Mouse (Mus musculus) embryonic facial prominence, embryonic 10.5 days (tissue): Measurements from ENCODE around the gene Olfr948. TPM values are rescaled to one million over a fixed set of nuclear protein-coding genes. Genes with fewer than 3 reads are reported as not detected.

Experiments used
- DNase-seq: peaks from one replicate; pipeline ENCODE4 v3.0.0-alpha.2; 2017; ENCODE audit warnings: low spot score
- H3K27ac ChIP-seq: fragments of 300-500 bp; sonication (generic); replicated peaks from 2 replicates; pipeline ENCODE4 v1.5.1; 2016; ENCODE audit warnings: mild to moderate bottlenecking
- H3K27me3 ChIP-seq: fragments of 300-500 bp; sonication (generic); replicated peaks from 2 replicates; pipeline ENCODE4 v1.6.1; 2016; ENCODE audit warnings: low read depth, mild to moderate bottlenecking; ENCODE audit not compliant: poor library complexity, severe bottlenecking
- H3K36me3 ChIP-seq: fragments of 300-500 bp; sonication (generic); replicated peaks from 2 replicates; pipeline ENCODE4 v1.6.1; 2016; ENCODE audit warnings: mild to moderate bottlenecking, moderate library complexity
- H3K4me1 ChIP-seq: fragments of 300-500 bp; sonication (generic); 2 replicates; pipeline ENCODE4 v1.6.1; 2016
- H3K4me3 ChIP-seq: fragments of 300-500 bp; sonication (generic); 2 replicates; pipeline ENCODE4 v1.5.1; 2016; ENCODE audit warnings: mild to moderate bottlenecking, moderate library complexity
- H3K9me3 ChIP-seq: fragments of 300-500 bp; sonication (generic); 2 replicates; pipeline ENCODE4 v1.6.1; 2016; ENCODE audit warnings: mild to moderate bottlenecking
- WGBS: fragments of 180-500 bp; shearing (Covaris S2); methylation state at CpG from one replicate; pipeline ENCODE4 v1.1.7; 2016; 5-methylcytosine and 5-hydroxymethylcytosine counted together
- polyA plus RNA-seq: library from polyadenylated mRNA; unstranded; fragments of >200 nt; fragmentation: Nextera tagmentation; extraction: Ambion mirVana; gene quantifications from 2 replicates; pipeline ENCODE4 v1.2.1, GENCODE M21; 2016

The Olfr948 gene
- polyA plus RNA-seq: not detected in 2 replicates

DNA sequence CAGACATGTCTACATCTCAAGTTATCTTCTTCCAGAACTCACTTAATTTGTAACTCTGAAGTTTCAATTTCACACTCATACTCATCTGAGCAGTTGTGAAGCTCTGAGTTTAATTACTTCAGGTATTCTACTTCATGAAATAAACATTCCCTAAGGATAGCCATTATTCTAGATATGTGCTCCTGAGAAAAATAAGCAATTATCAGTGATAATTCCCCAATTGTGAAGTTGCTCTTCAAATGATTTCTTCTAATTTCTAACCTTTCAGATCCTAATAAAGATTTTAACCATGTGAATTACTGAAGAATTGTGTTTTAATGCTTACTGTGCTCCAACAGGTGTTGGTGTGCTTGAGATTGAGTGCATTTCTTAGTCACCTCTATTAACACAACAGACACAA is at the start of gene Olfr948:
Gene Olfr948 (minus strand): TSS at position 101 of the 400 bp plus-strand sequence.
- no peak within 1 kb of the TSS for H3K4me3 ChIP-seq
- no peaks in the 10 kb centered on the region for H3K4me1 ChIP-seq
- no peaks in the 10 kb centered on the region for H3K36me3 ChIP-seq
- H3K9me3 ChIP-seq: no peaks in the 10 kb centered on the region
- H3K27ac ChIP-seq: no peak within 1 kb of the TSS
- DNase-seq: no peak
- H3K27me3 ChIP-seq: no peaks in the 10 kb centered on the region

DNA sequence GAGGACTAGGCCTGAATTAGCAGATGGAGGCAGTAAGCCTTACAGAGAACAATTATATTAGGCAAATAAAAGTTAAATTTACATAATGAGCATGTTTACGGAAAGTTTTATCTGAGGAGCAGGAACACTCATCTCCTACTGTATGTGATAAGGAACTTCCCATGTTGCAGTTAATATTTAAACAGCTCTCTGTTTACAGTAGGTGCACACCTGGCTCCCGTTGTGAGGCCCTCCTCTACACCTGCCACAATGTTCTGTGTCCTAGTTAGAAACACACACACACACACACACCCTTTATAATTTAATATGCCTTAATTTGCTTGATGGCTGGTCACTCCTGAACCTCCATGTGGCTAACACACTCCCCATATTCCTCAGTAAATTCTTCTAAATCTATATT is 38.7 kb downstream of the Olfr948 start:
- no peaks in the 10 kb centered on the region for H3K36me3 ChIP-seq
- no peaks in the 10 kb centered on the region for H3K9me3 ChIP-seq
- H3K4me3 ChIP-seq: no peak overlapping the region
- WGBS: 95% methylated on average over 2 of the region's 2 CpGs
- DNase-seq: no peak
- H3K4me1 ChIP-seq: no peaks in the 10 kb centered on the region
- no peaks in the 10 kb centered on the region for H3K27me3 ChIP-seq
- H3K27ac ChIP-seq: no peak overlapping the region

DNA sequence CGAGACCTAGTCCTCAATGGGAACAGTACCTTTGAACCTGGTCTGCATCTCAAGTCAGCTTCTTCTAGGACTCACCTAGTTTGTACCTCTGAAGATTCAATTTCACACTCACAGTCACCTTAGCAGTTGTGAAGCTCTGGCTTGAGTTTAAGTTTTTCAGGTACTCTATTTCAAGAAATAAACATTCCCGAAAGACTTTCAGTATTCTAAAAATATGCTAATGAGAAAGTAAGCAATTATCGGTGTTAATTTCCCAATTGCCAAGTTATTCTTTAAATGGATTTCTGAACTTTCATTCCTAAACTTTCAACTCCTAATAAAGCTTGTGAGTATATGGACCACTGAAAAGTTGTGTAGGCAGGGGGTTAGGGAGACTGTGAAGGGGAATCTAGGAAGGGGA is 49.1 kb downstream of the Olfr948 start, which contains the start of gene Olfr945:
Gene Olfr945 (minus strand): TSS at position 101 of the 400 bp plus-strand sequence.
- Histone ChIP-seq H3K27ac (no peak within 1 kb of the TSS), H3K36me3 (no peaks in the 10 kb centered on the region), H3K27me3 (no peaks in the 10 kb centered on the region), H3K4me1 (no peaks in the 10 kb centered on the region), H3K4me3 (no peak within 1 kb of the TSS), H3K9me3 (no peaks in the 10 kb centered on the region)
- WGBS: 89% methylated on average over 3 of the region's 3 CpGs
- no peak for DNase-seq

Other genes with a start within 250 kb of the Olfr948 start
- not detected in 2 replicates for gene Olfr938, start 247.2 kb downstream of the Olfr948 start, polyA plus RNA-seq
- not detected in 2 replicates for gene Olfr27, start 197.9 kb downstream of the Olfr948 start, polyA plus RNA-seq
- gene Olfr943, start 159.7 kb downstream of the Olfr948 start, polyA plus RNA-seq: not detected in 2 replicates
- gene Olfr944, start 124.1 kb downstream of the Olfr948 start, polyA plus RNA-seq: not detected in 2 replicates
- gene Olfr1537, start 76.1 kb downstream of the Olfr948 start, polyA plus RNA-seq: not detected in 2 replicates
- gene Olfr945, start 49.2 kb downstream of the Olfr948 start, polyA plus RNA-seq: not detected in 2 replicates
- gene Olfr951, start 61.4 kb upstream of the Olfr948 start, polyA plus RNA-seq: not detected in 2 replicates
- not detected in 2 replicates for gene Olfr952, start 101.1 kb upstream of the Olfr948 start, polyA plus RNA-seq
- not detected in 2 replicates for gene Olfr954, start 130.7 kb upstream of the Olfr948 start, polyA plus RNA-seq
- not detected in 2 replicates for gene Olfr955, start 145.9 kb upstream of the Olfr948 start, polyA plus RNA-seq
- gene Olfr44, start 167.9 kb upstream of the Olfr948 start, polyA plus RNA-seq: not detected in 2 replicates
- not detected in 2 replicates for gene Olfr957, start 189.8 kb upstream of the Olfr948 start, polyA plus RNA-seq
- not detected in 2 replicates for gene Olfr958, start 228.0 kb upstream of the Olfr948 start, polyA plus RNA-seq
- not detected in 2 replicates for gene Olfr959, start 249.5 kb upstream of the Olfr948 start, polyA plus RNA-seq